Mouse (Mus musculus) limb, embryonic 12.5 days (tissue): ENCODE data around the gene Snx11. TPM values are rescaled to one million over a fixed set of nuclear protein-coding genes. Genes with fewer than 3 reads are reported as not detected.

Source experiments
- ATAC-seq: fragments of 200-750 bp; cut with Nextera tagmentation; 2 replicates; pipeline ENCODE4 v1.8.0; 2017; ENCODE audit warnings: low read depth, moderate TSS enrichment; ENCODE audit not compliant: insufficient number of reproducible peaks, insufficient read depth, low FRiP score, low TSS enrichment
- H3K27ac ChIP-seq: fragments of 300-500 bp; sonication (generic); 2 replicates; pipeline ENCODE4 v1.5.1; 2016; ENCODE audit warnings: mild to moderate bottlenecking, moderate library complexity
- H3K27me3 ChIP-seq: fragments of 300-500 bp; sonication (generic); 2 replicates; pipeline ENCODE4 v1.6.1; 2016; ENCODE audit warnings: mild to moderate bottlenecking, moderate library complexity
- H3K36me3 ChIP-seq: fragments of 300-500 bp; sonication (generic); 2 replicates; pipeline ENCODE4 v1.6.1; 2016; ENCODE audit warnings: mild to moderate bottlenecking, moderate library complexity
- H3K4me1 ChIP-seq: fragments of 300-500 bp; sonication (generic); replicated peaks from 2 replicates; pipeline ENCODE4 v1.6.1; 2016
- H3K4me2 ChIP-seq: fragments of 300-500 bp; sonication (generic); 2 replicates; pipeline ENCODE4 v1.6.1; 2016; ENCODE audit warnings: mild to moderate bottlenecking, moderate library complexity
- H3K4me3 ChIP-seq: fragments of 300-500 bp; sonication (generic); replicated peaks from 2 replicates; pipeline ENCODE4 v1.5.1; 2016; ENCODE audit warnings: mild to moderate bottlenecking
- H3K9ac ChIP-seq: fragments of 300-500 bp; sonication (generic); replicated peaks from 2 replicates; pipeline ENCODE4 v1.6.1; 2016; ENCODE audit warnings: mild to moderate bottlenecking, moderate library complexity
- H3K9me3 ChIP-seq: fragments of 300-500 bp; sonication (generic); 2 replicates; pipeline ENCODE4 v1.6.1; 2016; ENCODE audit warnings: mild to moderate bottlenecking, moderate library complexity
- WGBS: fragments of 180-500 bp; shearing (Covaris S2); methylation state at CpG from one replicate; pipeline ENCODE4 v1.1.7; 2016; 5-methylcytosine and 5-hydroxymethylcytosine counted together
- polyA plus RNA-seq: library from polyadenylated mRNA; unstranded; fragments of >200 nt; fragmentation: Nextera tagmentation; extraction: Ambion mirVana; gene quantifications from 2 replicates; pipeline ENCODE4 v1.2.1, GENCODE M21; 2016

Gene Snx11
- polyA plus RNA-seq, 1 experiment from 2014 or later, result 21.2 TPM

- WGBS, result 82% methylated on average over 3 of the region's 3 CpGs
- no peak overlapping the region for H3K4me3 ChIP-seq
- no peaks in the 10 kb centered on the region for H3K9me3 ChIP-seq
- no peak overlapping the region for H3K27ac ChIP-seq
- H3K4me1 ChIP-seq, result peaks cover 25% of the 10 kb centered on the region
- H3K4me2 ChIP-seq, result no peak overlapping the region
- H3K9ac ChIP-seq, result no peak overlapping the region
- H3K36me3 ChIP-seq, result peaks cover 41% of the 10 kb centered on the region
- no peaks in the 10 kb centered on the region for H3K27me3 ChIP-seq
- no peak for ATAC-seq
Measured at GRCm38 (mm10) chr11:96774536-96774935, 2.8 kb downstream of the Snx11 start.

GRCm38 (mm10) chr11:96772413-96772812 lies 4.9 kb downstream of the Snx11 start:
- no peak for ATAC-seq
- WGBS, result 91% methylated on average over 9 of the region's 9 CpGs
- H3K27me3 ChIP-seq, result no peaks in the 10 kb centered on the region

GRCm38 (mm10) chr11:96771274-96771975 lies 5.9 kb downstream of the Snx11 start:
- H3K4me2 ChIP-seq, result no peak overlapping the region
- H3K36me3 ChIP-seq, result peaks cover 61% of the 10 kb centered on the region
- H3K27ac ChIP-seq, result no peak overlapping the region
- peaks cover 30% of the 10 kb centered on the region for H3K4me1 ChIP-seq
- H3K27me3 ChIP-seq, result no peaks in the 10 kb centered on the region
- WGBS, result 90% methylated on average over 9 of the region's 9 CpGs
- H3K9me3 ChIP-seq, result no peaks in the 10 kb centered on the region
- H3K9ac ChIP-seq, result no peak overlapping the region
- H3K4me3 ChIP-seq, result no peak overlapping the region
- ATAC-seq, result no peak

More at GRCm38 (mm10) chr11:96772413-96772812, 4.9 kb downstream of the Snx11 start:
- no peak overlapping the region for H3K27ac ChIP-seq
- no peaks in the 10 kb centered on the region for H3K9me3 ChIP-seq
- H3K36me3 ChIP-seq, result peaks cover 61% of the 10 kb centered on the region
- H3K9ac ChIP-seq, result no peak overlapping the region
- H3K4me1 ChIP-seq, result peaks cover 29% of the 10 kb centered on the region
- H3K4me3 ChIP-seq, result no peak overlapping the region
- no peak overlapping the region for H3K4me2 ChIP-seq

GRCm38 (mm10) chr11:96768240-96768639 lies 9.1 kb downstream of the Snx11 start:
- Histone ChIP-seq H3K9ac (0 out of 2 replicates have a peak overlapping the region, but pooled peaks have one; percentile 19), H3K27me3 (no peaks in the 10 kb centered on the region), H3K36me3 (peaks cover 57% of the 10 kb centered on the region), H3K9me3 (no peaks in the 10 kb centered on the region), H3K4me1 (peaks cover 18% of the 10 kb centered on the region), H3K4me3 (no peak overlapping the region), H3K4me2 (no peak overlapping the region), H3K27ac (peak overlapping the region; percentile 53; the same call in 1 of the 2 replicates)
- no peak for ATAC-seq
- 57% methylated on average over 9 of the region's 9 CpGs for WGBS

GRCm38 (mm10) chr11:96767096-96767495 lies 10.3 kb downstream of the Snx11 start:
- H3K27ac ChIP-seq, result peak overlapping the region; percentile 50; the same call in 1 of the 2 replicates
- peaks cover 45% of the 10 kb centered on the region for H3K36me3 ChIP-seq
- H3K9ac ChIP-seq, result no peak overlapping the region
- 0 out of 2 replicates have a peak, but pooled peaks cover under 1% of the 10 kb centered on the region for H3K27me3 ChIP-seq
- WGBS, result 31% methylated on average over 7 of the region's 7 CpGs
- no peak overlapping the region for H3K4me2 ChIP-seq
- no peaks in the 10 kb centered on the region for H3K9me3 ChIP-seq
- peaks cover 24% of the 10 kb centered on the region for H3K4me1 ChIP-seq
- H3K4me3 ChIP-seq, result no peak overlapping the region
- ATAC-seq, result no peak

GRCm38 (mm10) chr11:96766555-96766954 lies 10.8 kb downstream of the Snx11 start:
- H3K4me1 ChIP-seq, result peaks cover 24% of the 10 kb centered on the region
- no peak overlapping the region for H3K4me3 ChIP-seq
- no peak overlapping the region for H3K4me2 ChIP-seq
- 0 out of 2 replicates have a peak, but pooled peaks cover 2% of the 10 kb centered on the region for H3K27me3 ChIP-seq
- peaks cover 40% of the 10 kb centered on the region for H3K36me3 ChIP-seq
- H3K27ac ChIP-seq, result no peak overlapping the region
- 85% methylated on average over 12 of the region's 12 CpGs for WGBS
- no peak overlapping the region for H3K9ac ChIP-seq
- no peak for ATAC-seq
- no peaks in the 10 kb centered on the region for H3K9me3 ChIP-seq

GRCm38 (mm10) chr11:96765645-96766044 lies 11.7 kb downstream of the Snx11 start:
- H3K27ac ChIP-seq, result no peak overlapping the region
- H3K9ac ChIP-seq, result no peak overlapping the region
- H3K4me3 ChIP-seq, result no peak overlapping the region
- H3K9me3 ChIP-seq, result no peaks in the 10 kb centered on the region
- H3K36me3 ChIP-seq, result peaks cover 31% of the 10 kb centered on the region
- H3K4me1 ChIP-seq, result peaks cover 24% of the 10 kb centered on the region
- WGBS, result 73% methylated on average over 7 of the region's 7 CpGs
- 0 out of 2 replicates have a peak, but pooled peaks cover 2% of the 10 kb centered on the region for H3K27me3 ChIP-seq
- ATAC-seq, result no peak
- H3K4me2 ChIP-seq, result no peak overlapping the region

- no peak overlapping the region for H3K9ac ChIP-seq
- H3K4me3 ChIP-seq, result no peak overlapping the region
- no peaks in the 10 kb centered on the region for H3K9me3 ChIP-seq
- H3K4me1 ChIP-seq, result peaks cover 24% of the 10 kb centered on the region
- ATAC-seq, result no peak
- H3K36me3 ChIP-seq, result peaks cover 22% of the 10 kb centered on the region
- H3K4me2 ChIP-seq, result no peak overlapping the region
- 42% methylated on average over 13 of the region's 13 CpGs for WGBS
- H3K27me3 ChIP-seq, result 0 out of 2 replicates have a peak, but pooled peaks cover 2% of the 10 kb centered on the region
- H3K27ac ChIP-seq, result no peak overlapping the region
Measured at GRCm38 (mm10) chr11:96764511-96765350, 12.6 kb downstream of the Snx11 start.

- no peak overlapping the region for H3K27ac ChIP-seq
- peaks cover 2% of the 10 kb centered on the region; the same call in 1 of the 2 replicates for H3K27me3 ChIP-seq
- H3K9ac ChIP-seq, result no peak overlapping the region
- H3K4me1 ChIP-seq, result peaks cover 24% of the 10 kb centered on the region
- WGBS, result 61% methylated on average over 15 of the region's 15 CpGs
- H3K36me3 ChIP-seq, result peaks cover 4% of the 10 kb centered on the region
- H3K4me3 ChIP-seq, result no peak overlapping the region
- no peaks in the 10 kb centered on the region for H3K9me3 ChIP-seq
- no peak for ATAC-seq
- no peak overlapping the region for H3K4me2 ChIP-seq
Measured at GRCm38 (mm10) chr11:96762742-96763470, 14.5 kb downstream of the Snx11 start.

- Histone ChIP-seq H3K27me3 (peaks cover 2% of the 10 kb centered on the region; the same call in 1 of the 2 replicates), H3K4me3 (no peak overlapping the region), H3K4me1 (peaks cover 15% of the 10 kb centered on the region), H3K4me2 (no peak overlapping the region), H3K9ac (no peak overlapping the region), H3K36me3 (no peaks in the 10 kb centered on the region), H3K27ac (no peak overlapping the region), H3K9me3 (no peaks in the 10 kb centered on the region)
- 78% methylated on average over 7 of the region's 7 CpGs for WGBS
- ATAC-seq, result no peak
Measured at GRCm38 (mm10) chr11:96761984-96762383, 15.4 kb downstream of the Snx11 start.

GRCm38 (mm10) chr11:96760042-96760441 lies 17.3 kb downstream of the Snx11 start:
- no peak overlapping the region for H3K4me3 ChIP-seq
- H3K9me3 ChIP-seq, result no peaks in the 10 kb centered on the region
- peaks cover 6% of the 10 kb centered on the region; the same call in 1 of the 2 replicates for H3K27me3 ChIP-seq
- no peak overlapping the region for H3K9ac ChIP-seq
- 45% methylated on average over 3 of the region's 3 CpGs for WGBS
- H3K4me2 ChIP-seq, result no peak overlapping the region
- no peak for ATAC-seq
- H3K4me1 ChIP-seq, result peaks cover 12% of the 10 kb centered on the region
- H3K27ac ChIP-seq, result no peak overlapping the region
- H3K36me3 ChIP-seq, result no peaks in the 10 kb centered on the region
